Mouse (Mus musculus): ENCODE results near the gene Kcnk16. TPM values are rescaled to one million over a fixed set of nuclear protein-coding genes. Genes with fewer than 3 reads are reported as not detected.

Kcnk16 gene
- polyA plus RNA-seq, 1 experiment from 2014 or later, result not detected

GRCm38 (mm10) chr14:20211754-20212601 is 57.0 kb downstream of the Kcnk16 start:
- ATAC-seq (ENCODE audit: low FRiP score), result no peak
- 31% methylated on average over 9 of the region's 9 CpGs for WGBS
- Histone ChIP-seq H3K9ac (no peak overlapping the region), H3K4me1 (replicated peaks) (peaks cover 5% of the 10 kb centered on the region), H3K4me2 (no peak overlapping the region), H3K9me3 (no peaks in the 10 kb centered on the region), H3K4me3 (no peak overlapping the region), H3K27ac (no peak overlapping the region), H3K36me3 (no peaks in the 10 kb centered on the region), H3K27me3 (no peaks in the 10 kb centered on the region)

Other genes starting within 250 kb of the Kcnk16 start
- 14.7 and 15.5 TPM in 2 replicates for gene Saysd1, start 130.7 kb downstream of the Kcnk16 start, polyA plus RNA-seq (2015; fragmentation: Nextera tagmentation; extraction: Ambion mirVana)
- 1.9 and 2.3 TPM in 2 replicates for gene Kcnk5, start 87.4 kb downstream of the Kcnk16 start, polyA plus RNA-seq (2015; fragmentation: Nextera tagmentation; extraction: Ambion mirVana)
- gene Nudt13, start 25.5 kb upstream of the Kcnk16 start, polyA plus RNA-seq (2015; fragmentation: Nextera tagmentation; extraction: Ambion mirVana), result 11.3 and 17.1 TPM in 2 replicates
- gene Ecd, start 78.9 kb upstream of the Kcnk16 start, polyA plus RNA-seq (2015; fragmentation: Nextera tagmentation; extraction: Ambion mirVana), result 51.6 and 53.2 TPM in 2 replicates
- gene Fam149b, start 79.0 kb upstream of the Kcnk16 start, polyA plus RNA-seq (2015; fragmentation: Nextera tagmentation; extraction: Ambion mirVana), result 43.3 and 44.2 TPM in 2 replicates
- gene Dnajc9, start 119.7 kb upstream of the Kcnk16 start, polyA plus RNA-seq (2015; fragmentation: Nextera tagmentation; extraction: Ambion mirVana), result 125 and 126 TPM in 2 replicates
- gene Mrps16, start 124.4 kb upstream of the Kcnk16 start, polyA plus RNA-seq (2015; fragmentation: Nextera tagmentation; extraction: Ambion mirVana), result 61.0 and 64.9 TPM in 2 replicates
- gene Cfap70, start 183.0 kb upstream of the Kcnk16 start, polyA plus RNA-seq (2015; fragmentation: Nextera tagmentation; extraction: Ambion mirVana), result 1.0 and 2.2 TPM in 2 replicates
- 11.7 and 13.2 TPM in 2 replicates for gene Anxa7, start 210.9 kb upstream of the Kcnk16 start, polyA plus RNA-seq (2015; fragmentation: Nextera tagmentation; extraction: Ambion mirVana)
- 0.41 and 0.82 TPM in 2 replicates for gene Mss51, start 227.7 kb upstream of the Kcnk16 start, polyA plus RNA-seq (2015; fragmentation: Nextera tagmentation; extraction: Ambion mirVana)